Mouse (Mus musculus) G1E (cell line): ENCODE data around the gene Car9.

Source experiments
- CTCF ChIP-seq: IDR thresholded peaks from 2 replicates; pipeline ENCODE4 v1.5.1; 2012; ENCODE audit warnings: low read depth, low read length, inconsistent platforms, mixed read lengths
- GATA1 ChIP-seq: IDR thresholded peaks from 2 replicates; pipeline ENCODE4 v1.6.1; 2012; ENCODE audit warnings: borderline replicate concordance, low read length, inconsistent platforms, mixed read lengths
- GATA2 ChIP-seq: IDR thresholded peaks from 2 replicates; pipeline ENCODE4 v1.6.1; 2012; ENCODE audit warnings: low read depth, low read length, inconsistent platforms, borderline replicate concordance
- POLR2AphosphoS5 ChIP-seq: IDR thresholded peaks from 2 replicates; pipeline ENCODE4 v1.6.1; 2012; ENCODE audit warnings: low read depth, low read length, inconsistent platforms; ENCODE audit not compliant: insufficient replicate concordance
- TAL1 ChIP-seq: conservative IDR thresholded peaks from 2 replicates; pipeline ENCODE4 v1.6.1; 2012; ENCODE audit warnings: low read depth, low read length, inconsistent platforms, mixed read lengths

- TF ChIP-seq GATA1 = no peak
- TF ChIP-seq CTCF = no peak
- no peak for TF ChIP-seq GATA2
- TF ChIP-seq TAL1 = no peak
- no peak for TF ChIP-seq POLR2AphosphoS5
These were observed 35.3 kb downstream of the Car9 start for GRCm38 (mm10) chr4:43542044-43542443.
